Mouse (Mus musculus) heart, adult 9 months (tissue): ENCODE results near the gene Zhx3.

ENCODE experiments used
- DNase-seq, 2 experiments: peaks; one replicate each; pipeline ENCODE4 v3.0.0; 2022; ENCODE audit warnings: low spot score in 2 of 2

The Zhx3 gene

GRCm38 (mm10) chr2:160804794-160805527 lies 67.8 kb downstream of the Zhx3 start:
- DNase-seq = peak; percentile 66 to 79

- DNase-seq = no peak
Measured at GRCm38 (mm10) chr2:160802326-160802725, 70.5 kb downstream of the Zhx3 start.

GRCm38 (mm10) chr2:160800967-160801366 lies 71.8 kb downstream of the Zhx3 start:
- no peak for DNase-seq

GRCm38 (mm10) chr2:160798206-160798605 lies 74.6 kb downstream of the Zhx3 start:
- DNase-seq = no peak

GRCm38 (mm10) chr2:160796973-160797372 lies 75.8 kb downstream of the Zhx3 start:
- DNase-seq = peak; percentile 69 to 75

GRCm38 (mm10) chr2:160793117-160793516 lies 79.7 kb downstream of the Zhx3 start:
- DNase-seq = no peak

GRCm38 (mm10) chr2:160789741-160790140 lies 83.1 kb downstream of the Zhx3 start:
- DNase-seq = no peak

GRCm38 (mm10) chr2:160789046-160789445 lies 83.8 kb downstream of the Zhx3 start:
- DNase-seq = peak in 1 of 2 experiments; percentile 36

- no peak for DNase-seq
Measured at GRCm38 (mm10) chr2:160786333-160786732, 86.5 kb downstream of the Zhx3 start.

GRCm38 (mm10) chr2:160780834-160781219 lies 92.0 kb downstream of the Zhx3 start:
- no peak for DNase-seq

- DNase-seq = no peak
Measured at GRCm38 (mm10) chr2:160780154-160780833, 92.5 kb downstream of the Zhx3 start.

GRCm38 (mm10) chr2:160778034-160778433 lies 94.8 kb downstream of the Zhx3 start:
- no peak for DNase-seq

- no peak for DNase-seq
Measured at GRCm38 (mm10) chr2:160771325-160772276, 101.2 kb downstream of the Zhx3 start.

GRCm38 (mm10) chr2:160770871-160771270 lies 101.9 kb downstream of the Zhx3 start:
- DNase-seq = no peak

GRCm38 (mm10) chr2:160770409-160770808 lies 102.4 kb downstream of the Zhx3 start:
- DNase-seq = no peak

GRCm38 (mm10) chr2:160768997-160769396 lies 103.8 kb downstream of the Zhx3 start:
- DNase-seq = no peak

- no peak for DNase-seq
Measured at GRCm38 (mm10) chr2:160768097-160768695, 104.6 kb downstream of the Zhx3 start.

GRCm38 (mm10) chr2:160767201-160767600 lies 105.6 kb downstream of the Zhx3 start:
- DNase-seq = no peak

- peak; percentile 87 to 92 for DNase-seq
Measured at GRCm38 (mm10) chr2:160766371-160766771, 106.4 kb downstream of the Zhx3 start.

- no peak for DNase-seq
Measured at GRCm38 (mm10) chr2:160765096-160765495, 107.7 kb downstream of the Zhx3 start.

- DNase-seq = no peak
Measured at GRCm38 (mm10) chr2:160764386-160764785, 108.4 kb downstream of the Zhx3 start.

- no peak for DNase-seq
Measured at GRCm38 (mm10) chr2:160763816-160764215, 109.0 kb downstream of the Zhx3 start.
